ENCODE assay signal across 8 mouse cellular contexts in the genomic region with DNA sequence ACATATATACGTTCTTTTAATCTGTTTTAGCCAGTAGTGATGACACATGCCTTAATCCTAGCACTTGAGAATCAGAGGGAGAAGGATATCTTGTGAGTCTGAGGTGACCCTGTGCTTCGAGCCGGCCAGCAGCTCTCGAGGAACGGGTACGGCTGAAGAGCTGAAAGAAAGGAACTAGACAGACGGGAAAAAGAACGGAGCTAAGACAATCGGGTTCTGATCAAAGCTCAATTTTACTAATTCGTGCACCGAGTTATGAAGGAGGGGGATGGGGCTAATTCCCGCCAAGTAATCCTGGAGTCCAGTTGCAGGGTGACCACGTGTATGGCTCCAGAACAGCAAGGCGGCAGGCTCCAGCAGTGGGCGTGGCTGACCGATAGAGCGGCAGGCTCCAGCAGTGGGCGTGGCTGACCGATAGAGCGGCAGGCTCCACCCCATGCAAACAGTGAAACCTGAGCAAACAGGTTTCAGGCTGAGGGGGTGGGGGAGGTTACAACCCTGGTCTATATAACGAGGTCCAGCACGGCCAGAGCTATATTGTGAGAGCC. TPM values are rescaled to one million over a fixed set of nuclear protein-coding genes. Genes with fewer than 3 reads are reported as not detected.
A peak's percentile ranks its signal among the peaks of the same experiment; 100 is the strongest.
DNase-seq lines count a peak whose midpoint lies in the region; ATAC-seq and TF ChIP-seq lines count a peak whose summit lies in the region.
"Not testable (repeated sequence)": the region's sequence is repeated elsewhere in the genome, so short reads cannot be mapped to it uniquely, and the experiment has no call there.
"Had no signal": no experiment of that assay in that cellular context is flagged by ENCODE, and none has a peak within 500 bp of the region (broad histone marks: within the 10 kb centered on the region; RNA-seq: fewer than 3 reads in every experiment).

No protein-coding gene starts in this region.

- not testable (repeated sequence) for H3K27ac ChIP-seq in forebrain, embryonic 12.5 days; heart, embryonic 16.5 days (ENCODE audit: low read length)
- H3K27ac ChIP-seq in liver, postnatal 0 days (ENCODE audit: low read depth): peak overlapping the region; percentile 8

- not testable (repeated sequence) for H3K4me1 ChIP-seq in forebrain, embryonic 12.5 days; heart, embryonic 16.5 days (ENCODE audit: control insufficient read depth, insufficient read depth, low read length)
- H3K4me1 ChIP-seq in liver, postnatal 0 days (ENCODE audit: insufficient read depth): peaks cover 21% of the 10 kb centered on the region

- peak overlapping the region; percentile 50 for H3K4me2 ChIP-seq in forebrain, embryonic 12.5 days
- peak overlapping the region; percentile 75 for H3K4me2 ChIP-seq in heart, embryonic 16.5 days (ENCODE audit: low read depth, low read length)
- H3K4me2 ChIP-seq in liver, postnatal 0 days (ENCODE audit: low read depth, low read length): peak overlapping the region; percentile 57

- H3K36me3 ChIP-seq in forebrain, embryonic 12.5 days (replicated peaks); heart, embryonic 16.5 days (ENCODE audit: control insufficient read depth, insufficient read depth): not testable (repeated sequence)
- H3K36me3 ChIP-seq in liver, postnatal 0 days (replicated peaks; ENCODE audit: insufficient read depth, low read length): peaks cover 12% of the 10 kb centered on the region

- DNase-seq in adrenal gland, postnatal 10 days: peak; percentile 78
- DNase-seq in kidney, adult 9 months: peak; percentile 83
- DNase-seq in liver, postnatal 0 days: peak; percentile 83
- peak; percentile 69 for DNase-seq in naive thymus-derived CD4-positive, alpha-beta T cell, adult 2 months (ENCODE audit: low read depth)
- peak; percentile 71 for DNase-seq in spleen, postnatal 36 days (ENCODE audit: low spot score in 2 of 2)

- peak overlapping the region; percentile 24 for H3K4me3 ChIP-seq in forebrain, embryonic 12.5 days (replicated peaks)
- peak overlapping the region; percentile 46 for H3K4me3 ChIP-seq in heart, embryonic 16.5 days (ENCODE audit: low read length)
- not testable (repeated sequence) for H3K4me3 ChIP-seq in liver, postnatal 0 days (ENCODE audit: low read depth, low read length)

- TF ChIP-seq CTCF in liver, postnatal 0 days (IDR thresholded peaks at IDR 0.05; ENCODE audit: low read depth): not testable (repeated sequence)

- not testable (repeated sequence) for H3K9me3 ChIP-seq in forebrain, embryonic 12.5 days; heart, embryonic 16.5 days (replicated peaks; ENCODE audit: control insufficient read depth, low read length); liver, postnatal 0 days (ENCODE audit: low read length)

- not testable (repeated sequence) for TF ChIP-seq EP300 in liver, postnatal 0 days (IDR thresholded peaks at IDR 0.05; ENCODE audit: low read depth)

- WGBS in forebrain, embryonic 12.5 days: 6% methylated on average over 22 of the region's 22 CpGs
- WGBS in heart, embryonic 16.5 days: 3% methylated on average over 22 of the region's 22 CpGs
- WGBS in liver, postnatal 0 days (ENCODE audit: insufficient replicate concordance): 6% methylated on average over 22 of the region's 22 CpGs

- H3K9ac ChIP-seq in forebrain, embryonic 12.5 days: peak overlapping the region; percentile 12; the same call in 1 of the 2 replicates
- H3K9ac ChIP-seq in heart, embryonic 16.5 days (ENCODE audit: low read length): peak overlapping the region; percentile 52
- H3K9ac ChIP-seq in liver, postnatal 0 days (replicated peaks): peak overlapping the region; percentile 51

- not testable (repeated sequence) for H3K27me3 ChIP-seq in forebrain, embryonic 12.5 days; heart, embryonic 16.5 days (ENCODE audit: control insufficient read depth, insufficient read depth, low read length); liver, postnatal 0 days (ENCODE audit: insufficient read depth, low read length)

- peak; percentile 61; the same call in 1 of the 2 replicates for ATAC-seq in forebrain, embryonic 12.5 days (ENCODE audit: low FRiP score)
- ATAC-seq in heart, embryonic 16.5 days (replicated peaks; ENCODE audit: extremely low read depth, insufficient read depth, low FRiP score): peak; percentile 83
- ATAC-seq in liver, postnatal 0 days: peak; percentile 94

RNA-seq across cellular contexts. Expression of a gene that starts 8.7 kb away (rescaled TPM):
- total RNA-seq in adrenal gland, postnatal 10 days (2021): not detected
- polyA plus RNA-seq in forebrain, embryonic 12.5 days (2016; fragmentation: Nextera tagmentation; extraction: Ambion mirVana): 1.7 and 2.4 TPM in 2 replicates
- 1.2 and 1.7 TPM in 2 replicates for polyA plus RNA-seq in heart, embryonic 16.5 days (2015; fragmentation: Nextera tagmentation; extraction: Ambion mirVana)
- polyA plus RNA-seq in liver, postnatal 0 days (2015; fragmentation: Nextera tagmentation; extraction: Ambion mirVana): 0.18 and 0.40 TPM in 2 replicates
- total RNA-seq: heart, postnatal 25 days had no signal

RNA-seq across cellular contexts. Expression of a gene that starts 16.9 kb away (rescaled TPM):
- total RNA-seq in adrenal gland, postnatal 10 days (2021): 10 to 100 TPM; 22.5 to 24.2 TPM
- 11.5 and 11.9 TPM in 2 replicates for polyA plus RNA-seq in forebrain, embryonic 12.5 days (2016; fragmentation: Nextera tagmentation; extraction: Ambion mirVana)
- polyA plus RNA-seq in heart, embryonic 16.5 days (2015; fragmentation: Nextera tagmentation; extraction: Ambion mirVana): 10.7 and 11.2 TPM in 2 replicates
- polyA plus RNA-seq in liver, postnatal 0 days (2015; fragmentation: Nextera tagmentation; extraction: Ambion mirVana): 3.9 and 4.3 TPM in 2 replicates

RNA-seq across cellular contexts. Expression of a gene that starts 17.0 kb away (rescaled TPM):
- 100 to 1,000 TPM; 172 to 192 TPM for total RNA-seq in adrenal gland, postnatal 10 days (2021)
- polyA plus RNA-seq in forebrain, embryonic 12.5 days (2016; fragmentation: Nextera tagmentation; extraction: Ambion mirVana): 218 and 219 TPM in 2 replicates
- 104 and 121 TPM in 2 replicates for polyA plus RNA-seq in heart, embryonic 16.5 days (2015; fragmentation: Nextera tagmentation; extraction: Ambion mirVana)
- polyA plus RNA-seq in liver, postnatal 0 days (2015; fragmentation: Nextera tagmentation; extraction: Ambion mirVana): 59.8 and 62.6 TPM in 2 replicates

RNA-seq across cellular contexts. Expression of a gene that starts 49.3 kb away (rescaled TPM):
- total RNA-seq in adrenal gland, postnatal 10 days (2021): 100 to 1,000 TPM; 132 to 145 TPM
- polyA plus RNA-seq in forebrain, embryonic 12.5 days (2016; fragmentation: Nextera tagmentation; extraction: Ambion mirVana): 559 and 579 TPM in 2 replicates
- 344 TPM in 2 replicates for polyA plus RNA-seq in heart, embryonic 16.5 days (2015; fragmentation: Nextera tagmentation; extraction: Ambion mirVana)
- 234 and 241 TPM in 2 replicates for polyA plus RNA-seq in liver, postnatal 0 days (2015; fragmentation: Nextera tagmentation; extraction: Ambion mirVana)

RNA-seq across cellular contexts. Expression of a gene that starts 56.2 kb away (rescaled TPM):
- total RNA-seq in adrenal gland, postnatal 10 days (2021): 100 to 1,000 TPM; 105 to 131 TPM
- polyA plus RNA-seq in forebrain, embryonic 12.5 days (2016; fragmentation: Nextera tagmentation; extraction: Ambion mirVana): 104 and 108 TPM in 2 replicates
- 56.3 and 61.8 TPM in 2 replicates for polyA plus RNA-seq in heart, embryonic 16.5 days (2015; fragmentation: Nextera tagmentation; extraction: Ambion mirVana)
- polyA plus RNA-seq in liver, postnatal 0 days (2015; fragmentation: Nextera tagmentation; extraction: Ambion mirVana): 37.8 and 38.6 TPM in 2 replicates
